Mouse (Mus musculus): Measurements from ENCODE around the gene Azin2. TPM values are rescaled to one million over a fixed set of nuclear protein-coding genes. Genes with fewer than 3 reads are reported as not detected.

Gene Azin2
- total and polyA plus RNA-seq, 2 experiments from 2014 or later: 7.1 to 7.7 TPM

DNA sequence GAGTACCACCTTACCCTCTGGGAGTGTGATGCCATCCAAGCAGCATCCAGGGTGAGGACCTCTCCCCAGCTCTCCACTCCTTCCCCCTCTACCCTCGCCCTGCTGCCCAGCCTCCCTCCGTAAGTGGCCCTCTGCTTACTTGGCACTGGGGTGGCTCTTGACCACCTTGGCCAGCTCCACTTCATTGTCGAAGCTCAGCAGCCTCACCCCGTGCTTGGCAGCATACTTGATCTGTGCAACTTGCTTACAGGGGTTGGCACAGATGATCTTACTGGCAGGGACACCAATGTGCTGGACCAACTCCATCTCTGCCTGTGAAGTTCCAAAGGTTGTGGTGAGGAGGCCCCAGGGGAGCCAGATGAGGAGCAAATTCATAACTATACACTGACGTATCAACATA is 11.8 kb downstream of the Azin2 start:
- Histone ChIP-seq H3K9ac (replicated peaks; ENCODE audit: low read depth, low read length) (no peak overlapping the region), H3K9me3 (replicated peaks; ENCODE audit: control insufficient read depth, low read length) (no peaks in the 10 kb centered on the region), H3K4me1 (ENCODE audit: control insufficient read depth, insufficient read depth) (no peaks in the 10 kb centered on the region), H3K4me3 (ENCODE audit: low read depth, low read length) (no peak overlapping the region), H3K4me2 (ENCODE audit: low read depth, low read length) (no peak overlapping the region), H3K27me3 (ENCODE audit: control insufficient read depth, insufficient read depth, low read length) (no peaks in the 10 kb centered on the region), H3K27ac (ENCODE audit: low read depth) (no peak overlapping the region), H3K36me3 (replicated peaks; ENCODE audit: control insufficient read depth, insufficient read depth, low read length) (no peaks in the 10 kb centered on the region)
- WGBS: 60% methylated on average over 5 of the region's 5 CpGs
- no peak for TF ChIP-seq EP300 (IDR thresholded peaks at IDR 0.05; ENCODE audit: low read depth)
- TF ChIP-seq CTCF (IDR thresholded peaks at IDR 0.05; ENCODE audit: low read depth): no peak
- ATAC-seq (ENCODE audit: insufficient read depth, low read depth) (no peak), DNase-seq (ENCODE audit: low spot score) (no peak)

DNA sequence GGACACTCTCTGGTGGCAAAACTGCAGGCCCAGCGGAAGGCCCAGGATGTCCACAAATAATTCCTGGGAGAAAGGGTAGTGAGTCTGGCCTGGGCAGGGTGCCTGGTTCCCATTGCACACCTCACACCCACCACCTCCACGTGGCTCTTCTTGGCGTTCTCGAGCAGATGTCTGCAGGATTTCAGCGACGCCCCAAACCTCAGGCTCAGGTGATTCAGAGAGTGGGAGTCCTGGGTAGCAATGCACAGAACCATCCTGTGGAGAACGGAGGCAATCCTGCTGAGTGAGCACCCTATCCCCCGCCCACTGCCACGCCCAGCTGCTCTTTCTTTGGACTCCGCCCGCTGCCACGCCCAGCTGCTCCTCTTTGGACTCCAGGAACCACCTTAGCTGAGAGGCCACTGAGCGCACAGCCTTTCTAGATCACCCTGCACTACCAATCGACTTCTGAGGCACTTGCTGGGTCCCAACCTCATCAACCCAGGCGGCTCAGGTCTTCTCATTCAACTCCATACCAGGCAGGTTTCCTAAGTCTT is 12.7 kb downstream of the Azin2 start:
- Histone ChIP-seq H3K4me1 (ENCODE audit: control insufficient read depth, insufficient read depth) (no peaks in the 10 kb centered on the region), H3K36me3 (replicated peaks; ENCODE audit: control insufficient read depth, insufficient read depth, low read length) (no peaks in the 10 kb centered on the region), H3K27me3 (ENCODE audit: control insufficient read depth, insufficient read depth, low read length) (no peaks in the 10 kb centered on the region), H3K9me3 (replicated peaks; ENCODE audit: control insufficient read depth, low read length) (no peaks in the 10 kb centered on the region), H3K9ac (replicated peaks; ENCODE audit: low read depth, low read length) (no peak overlapping the region), H3K4me3 (ENCODE audit: low read depth, low read length) (no peak overlapping the region), H3K27ac (ENCODE audit: low read depth) (no peak overlapping the region), H3K4me2 (ENCODE audit: low read depth, low read length) (no peak overlapping the region)
- WGBS: 35% methylated on average over 15 of the region's 15 CpGs
- TF ChIP-seq CTCF (IDR thresholded peaks at IDR 0.05; ENCODE audit: low read depth) (no peak), EP300 (IDR thresholded peaks at IDR 0.05; ENCODE audit: low read depth) (no peak)
- ATAC-seq (ENCODE audit: insufficient read depth, low read depth): no peak
- DNase-seq (ENCODE audit: low spot score): no peak

DNA sequence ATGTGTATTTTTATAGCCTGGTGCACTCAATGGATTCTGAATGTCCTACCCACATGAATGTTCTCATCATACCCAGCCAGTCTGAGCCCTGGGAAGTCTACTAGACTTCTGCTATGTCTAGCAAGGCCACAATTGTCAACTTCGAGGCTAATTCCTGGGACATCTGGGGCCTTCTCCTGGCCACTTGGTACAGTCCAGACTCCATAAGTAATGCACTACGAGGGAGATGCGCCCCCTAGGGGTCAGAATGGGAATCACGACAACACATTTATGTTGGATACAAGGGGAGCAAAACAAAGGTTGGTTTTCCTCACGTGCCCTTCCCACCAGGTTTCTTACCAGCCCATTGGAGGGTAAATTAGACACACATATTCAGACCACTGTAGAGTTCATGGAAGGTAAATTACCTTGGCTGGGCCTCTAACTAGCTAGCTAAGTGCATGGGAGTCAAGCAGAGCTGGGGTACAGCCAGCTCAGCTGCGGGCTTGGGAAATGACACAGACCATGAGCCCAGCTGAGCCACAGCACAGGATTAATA is 14.0 kb downstream of the Azin2 start:
- Histone ChIP-seq H3K36me3 (replicated peaks; ENCODE audit: control insufficient read depth, insufficient read depth, low read length) (no peaks in the 10 kb centered on the region), H3K27me3 (ENCODE audit: control insufficient read depth, insufficient read depth, low read length) (no peaks in the 10 kb centered on the region), H3K9ac (replicated peaks; ENCODE audit: low read depth, low read length) (no peak overlapping the region), H3K9me3 (replicated peaks; ENCODE audit: control insufficient read depth, low read length) (no peaks in the 10 kb centered on the region), H3K4me1 (ENCODE audit: control insufficient read depth, insufficient read depth) (no peaks in the 10 kb centered on the region), H3K27ac (ENCODE audit: low read depth) (no peak overlapping the region), H3K4me3 (ENCODE audit: low read depth, low read length) (no peak overlapping the region), H3K4me2 (ENCODE audit: low read depth, low read length) (no peak overlapping the region)
- no peak for ATAC-seq (ENCODE audit: insufficient read depth, low read depth)
- 28% methylated on average over 6 of the region's 6 CpGs for WGBS
- TF ChIP-seq CTCF (IDR thresholded peaks at IDR 0.05; ENCODE audit: low read depth): peak; percentile 56
- TF ChIP-seq EP300 (IDR thresholded peaks at IDR 0.05; ENCODE audit: low read depth): no peak
- no peak for DNase-seq (ENCODE audit: low spot score)

DNA sequence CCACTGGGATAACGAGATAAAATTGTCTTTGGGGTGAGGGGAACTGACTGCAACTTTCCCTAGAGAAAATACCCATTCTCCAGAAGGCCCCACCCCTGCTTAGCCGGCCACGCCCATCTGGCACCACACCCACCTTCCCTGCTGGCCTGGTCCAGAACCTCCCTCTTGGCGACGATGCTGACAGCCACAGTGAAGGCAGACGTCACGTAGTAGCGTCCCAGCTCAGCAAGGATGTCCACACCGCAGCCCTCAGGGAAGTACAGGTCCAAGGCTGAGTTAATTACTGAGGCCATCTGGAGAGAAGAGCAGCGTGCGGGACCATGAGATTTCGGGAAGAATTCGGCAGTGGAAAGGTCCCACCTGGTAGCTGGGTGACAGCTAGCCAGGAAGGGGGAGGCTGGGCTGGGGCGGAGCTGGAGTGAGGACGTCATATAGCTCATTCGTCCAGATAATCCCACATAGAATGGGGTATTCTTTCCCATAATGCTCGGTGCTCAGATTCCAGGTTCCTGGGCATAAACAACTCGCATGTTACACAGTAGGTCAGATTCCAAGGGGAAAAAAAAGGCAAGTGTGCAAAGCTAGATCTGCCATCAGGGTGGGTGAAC is 14.8 kb downstream of the Azin2 start:
- no peak overlapping the region for H3K4me3 ChIP-seq (ENCODE audit: low read depth, low read length)
- H3K9me3 ChIP-seq (replicated peaks; ENCODE audit: control insufficient read depth, low read length): no peaks in the 10 kb centered on the region
- ATAC-seq (ENCODE audit: insufficient read depth, low read depth) (peak; percentile 45; the same call in 1 of the 2 replicates), DNase-seq (ENCODE audit: low spot score) (no peak)
- no peak for TF ChIP-seq EP300 (IDR thresholded peaks at IDR 0.05; ENCODE audit: low read depth)
- TF ChIP-seq CTCF (IDR thresholded peaks at IDR 0.05; ENCODE audit: low read depth): no peak
- no peak overlapping the region for H3K9ac ChIP-seq (replicated peaks; ENCODE audit: low read depth, low read length)
- H3K4me1 ChIP-seq (ENCODE audit: control insufficient read depth, insufficient read depth): no peaks in the 10 kb centered on the region
- H3K27ac ChIP-seq (ENCODE audit: low read depth): no peak overlapping the region
- 17% methylated on average over 18 of the region's 18 CpGs for WGBS
- no peaks in the 10 kb centered on the region for H3K27me3 ChIP-seq (ENCODE audit: control insufficient read depth, insufficient read depth, low read length)
- H3K4me2 ChIP-seq (ENCODE audit: low read depth, low read length): no peak overlapping the region
- no peaks in the 10 kb centered on the region for H3K36me3 ChIP-seq (replicated peaks; ENCODE audit: control insufficient read depth, insufficient read depth, low read length)

DNA sequence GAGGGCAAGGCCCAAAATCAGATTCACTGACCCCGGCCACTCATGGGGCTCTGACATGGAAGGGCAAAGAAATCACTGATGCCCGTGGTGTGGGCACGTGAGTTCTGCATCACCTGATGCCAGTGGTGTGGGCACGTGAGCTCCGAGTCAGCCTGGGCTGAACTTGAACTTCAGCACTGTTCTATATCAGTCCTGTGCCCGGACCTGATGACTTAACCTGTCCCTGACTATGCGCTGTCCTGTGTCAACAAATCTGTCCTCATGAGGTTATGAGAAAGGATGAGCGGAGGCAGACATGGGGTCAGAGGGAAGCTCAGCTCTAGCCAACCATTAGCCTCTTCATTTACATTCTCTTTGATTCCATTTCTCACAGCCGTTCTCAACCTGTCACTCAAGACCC is 15.5 kb downstream of the Azin2 start:
- Histone ChIP-seq H3K9me3 (replicated peaks; ENCODE audit: control insufficient read depth, low read length) (0 out of 2 replicates have a peak, but pooled peaks cover 6% of the 10 kb centered on the region), H3K4me1 (ENCODE audit: control insufficient read depth, insufficient read depth) (no peaks in the 10 kb centered on the region), H3K4me2 (ENCODE audit: low read depth, low read length) (no peak overlapping the region), H3K4me3 (ENCODE audit: low read depth, low read length) (no peak overlapping the region), H3K9ac (replicated peaks; ENCODE audit: low read depth, low read length) (no peak overlapping the region), H3K36me3 (replicated peaks; ENCODE audit: control insufficient read depth, insufficient read depth, low read length) (no peaks in the 10 kb centered on the region), H3K27ac (ENCODE audit: low read depth) (no peak overlapping the region), H3K27me3 (ENCODE audit: control insufficient read depth, insufficient read depth, low read length) (no peaks in the 10 kb centered on the region)
- WGBS: 81% methylated on average over 9 of the region's 9 CpGs
- DNase-seq (ENCODE audit: low spot score): no peak
- TF ChIP-seq CTCF (IDR thresholded peaks at IDR 0.05; ENCODE audit: low read depth) (no peak), EP300 (IDR thresholded peaks at IDR 0.05; ENCODE audit: low read depth) (no peak)
- no peak for ATAC-seq (ENCODE audit: insufficient read depth, low read depth)
